8 mouse cellular contexts compared by ENCODE assay signal in the genomic region with DNA sequence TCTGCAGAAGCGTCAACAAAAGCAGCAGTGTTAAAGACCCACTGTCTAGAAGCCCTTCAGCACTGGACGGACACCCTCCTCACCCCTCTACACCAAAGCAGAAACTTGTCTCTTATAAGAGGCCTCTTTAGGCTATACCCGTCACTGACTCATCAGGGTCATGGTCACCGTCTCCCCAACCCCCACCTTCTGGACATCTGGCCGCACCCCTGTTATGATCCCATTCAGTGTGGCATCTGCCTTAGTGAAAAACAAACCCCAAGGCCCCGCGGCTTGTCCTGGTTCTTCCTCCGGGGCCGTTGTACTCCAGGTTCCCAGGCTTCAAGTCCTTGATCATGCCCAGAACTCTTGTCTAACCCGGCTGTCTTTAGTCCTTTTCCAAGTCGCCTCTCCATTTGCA. TPM values are rescaled to one million over a fixed set of nuclear protein-coding genes. Genes with fewer than 3 reads are reported as not detected.
DNase-seq lines count a peak whose midpoint lies in the region; ATAC-seq and TF ChIP-seq lines count a peak whose summit lies in the region.

No protein-coding gene starts in this region.

- H3K4me3 ChIP-seq in heart, embryonic 11.5 days (ENCODE audit: low read depth, low read length): peak overlapping the region; percentile 71
- H3K4me3 ChIP-seq in CH12.LX (replicated peaks in 1 of 3; ENCODE audit: low read depth in 2 of 3, low read length in 2 of 3, poor library complexity in 1 of 3): peak overlapping the region; percentile 47 to 76 (median 56)
- H3K4me3 ChIP-seq in forebrain, embryonic 11.5 days (ENCODE audit: low read depth, low read length): peak overlapping the region; percentile 87
- H3K4me3 ChIP-seq in liver, embryonic 14.5 days (ENCODE audit: insufficient read depth in 1 of 2, low read depth in 2 of 2, low read length in 2 of 2): peak overlapping the region; percentile 59 to 79

- 25% methylated on average over 11 of the region's 11 CpGs for WGBS in heart, embryonic 11.5 days (ENCODE audit: insufficient replicate concordance)
- 41% methylated on average over 11 of the region's 11 CpGs for WGBS in forebrain, embryonic 11.5 days
- WGBS in liver, embryonic 14.5 days (ENCODE audit: insufficient replicate concordance): 30% methylated on average over 11 of the region's 11 CpGs

- H3K9me3 ChIP-seq in heart, embryonic 11.5 days (replicated peaks; ENCODE audit: control insufficient read depth, low read length): no peaks in the 10 kb centered on the region
- no peaks in the 10 kb centered on the region for H3K9me3 ChIP-seq in CH12.LX (replicated peaks; ENCODE audit: low read length)
- no peaks in the 10 kb centered on the region for H3K9me3 ChIP-seq in forebrain, embryonic 11.5 days (ENCODE audit: control insufficient read depth, low read length)
- no peaks in the 10 kb centered on the region for H3K9me3 ChIP-seq in liver, embryonic 14.5 days (ENCODE audit: control insufficient read depth, low read length)

- H3K27ac ChIP-seq in heart, embryonic 11.5 days (ENCODE audit: low read depth, low read length): peak overlapping the region; percentile 81
- no peak overlapping the region for H3K27ac ChIP-seq in CH12.LX (ENCODE audit: insufficient read depth, low read depth)
- H3K27ac ChIP-seq in forebrain, embryonic 11.5 days (ENCODE audit: low read depth, low read length): no peak overlapping the region
- no peak overlapping the region for H3K27ac ChIP-seq in liver, embryonic 14.5 days

- H3K4me2 ChIP-seq in heart, embryonic 11.5 days: peak overlapping the region; percentile 77
- H3K4me2 ChIP-seq in CH12.LX (ENCODE audit: insufficient read depth, low read depth, poor library complexity, severe bottlenecking): peak overlapping the region; percentile 54
- peak overlapping the region; percentile 95 for H3K4me2 ChIP-seq in forebrain, embryonic 11.5 days (ENCODE audit: low read depth, low read length, severe bottlenecking)
- H3K4me2 ChIP-seq in liver, embryonic 14.5 days (ENCODE audit: low read depth): peak overlapping the region; percentile 68

- TF ChIP-seq RAD21 in CH12.LX (IDR thresholded peaks at IDR 0.05; ENCODE audit: low read depth, low read length): no peak

- in situ Hi-C loops in CH12.LX (cut with MboI; ENCODE audit: low pct_ligation_motif_present, low pct_unique_long_range_greater_than_20kb, low sequenced_read_pairs): no loop called here

- H3K4me1 ChIP-seq in heart, embryonic 11.5 days (ENCODE audit: control insufficient read depth, insufficient read depth, low read length): peaks cover 17% of the 10 kb centered on the region
- peaks cover 2 to 31% of the 10 kb centered on the region in 2 experiments for H3K4me1 ChIP-seq in CH12.LX (ENCODE audit: control insufficient read depth in 1 of 2, insufficient read depth in 2 of 2)
- H3K4me1 ChIP-seq in forebrain, embryonic 11.5 days (replicated peaks; ENCODE audit: control insufficient read depth, insufficient read depth, low read length): peaks cover 4% of the 10 kb centered on the region; the same call in 1 of the 2 replicates
- peaks cover 13 to 33% of the 10 kb centered on the region in 2 experiments for H3K4me1 ChIP-seq in liver, embryonic 14.5 days (replicated peaks; ENCODE audit: control insufficient read depth in 2 of 2, insufficient read depth in 2 of 2, low read length in 1 of 2)

- no peak for TF ChIP-seq CTCF in CH12.LX (conservative IDR thresholded peaks at IDR 0.05 in 1 of 2, IDR thresholded peaks at IDR 0.05 in 1 of 2; ENCODE audit: low read depth in 2 of 2, low read length in 2 of 2)
- no peak for TF ChIP-seq CTCF in liver, embryonic 14.5 days (IDR thresholded peaks at IDR 0.05; ENCODE audit: low read depth)

- 0 out of 2 replicates have a peak, but pooled peaks cover 2% of the 10 kb centered on the region for H3K36me3 ChIP-seq in heart, embryonic 11.5 days (ENCODE audit: control insufficient read depth, insufficient read depth, low read length)
- H3K36me3 ChIP-seq in CH12.LX (replicated peaks in 1 of 2; ENCODE audit: control insufficient read depth in 1 of 2, insufficient read depth in 1 of 2, low read length in 1 of 2): peaks cover 0 to 14% of the 10 kb centered on the region in 2 experiments
- H3K36me3 ChIP-seq in forebrain, embryonic 11.5 days (ENCODE audit: control insufficient read depth, insufficient read depth, low read length): no peaks in the 10 kb centered on the region; the same call in 1 of the 2 replicates
- no peaks in the 10 kb centered on the region for H3K36me3 ChIP-seq in liver, embryonic 14.5 days (replicated peaks; ENCODE audit: control insufficient read depth, insufficient read depth, low read depth)

- ATAC-seq in heart, embryonic 11.5 days (replicated peaks; ENCODE audit: insufficient number of reproducible peaks, low FRiP score, low TSS enrichment): no peak
- no peak for ATAC-seq in forebrain, embryonic 11.5 days (replicated peaks; ENCODE audit: low FRiP score)
- ATAC-seq in liver, embryonic 14.5 days (ENCODE audit: insufficient read depth): no peak
- ATAC-seq in activated CD4-positive, CD25-positive, alpha-beta regulatory T cell, adult 4 months: no peak

- dilution Hi-C loops in CH12.LX (cut with MboI; ENCODE audit: extremely low pct_ligation_motif_present, extremely low pct_unique_long_range_greater_than_20kb, low sequenced_read_pairs): no loop called here

- no peak for TF ChIP-seq POLR2A in CH12.LX (IDR thresholded peaks at IDR 0.05; ENCODE audit: low read depth, low read length)

- no peak for TF ChIP-seq EP300 in CH12.LX (IDR thresholded peaks at IDR 0.05; ENCODE audit: low read length)
- no peak for TF ChIP-seq EP300 in liver, embryonic 14.5 days (IDR thresholded peaks at IDR 0.05; ENCODE audit: low read depth)

- no peaks in the 10 kb centered on the region for H3K79me2 ChIP-seq in CH12.LX (replicated peaks; ENCODE audit: control insufficient read depth, extremely low read depth, insufficient read depth, poor library complexity, severe bottlenecking)

- H3K27me3 ChIP-seq in heart, embryonic 11.5 days (ENCODE audit: control insufficient read depth, insufficient read depth, low read length): no peaks in the 10 kb centered on the region
- H3K27me3 ChIP-seq in CH12.LX (replicated peaks): no peaks in the 10 kb centered on the region
- H3K27me3 ChIP-seq in forebrain, embryonic 11.5 days (ENCODE audit: control insufficient read depth, insufficient read depth, low read length): no peaks in the 10 kb centered on the region
- no peaks in the 10 kb centered on the region for H3K27me3 ChIP-seq in liver, embryonic 14.5 days (ENCODE audit: control insufficient read depth, insufficient read depth, low read length)

- peak overlapping the region; percentile 82 for H3K9ac ChIP-seq in heart, embryonic 11.5 days (ENCODE audit: low read depth, low read length)
- peak overlapping the region; percentile 36 for H3K9ac ChIP-seq in CH12.LX (ENCODE audit: insufficient read depth, low read depth)
- peak overlapping the region; percentile 54 for H3K9ac ChIP-seq in forebrain, embryonic 11.5 days (ENCODE audit: low read length)
- H3K9ac ChIP-seq in liver, embryonic 14.5 days (replicated peaks): peak overlapping the region; percentile 6; the same call in 1 of the 2 replicates

- no peak for DNase-seq in heart, adult 8-10 months (ENCODE audit: low spot score)
- no peak for DNase-seq in CH12.LX (ENCODE audit: extremely low read depth)
- no peak for DNase-seq in forebrain, embryonic 11.5 days (ENCODE audit: low spot score)
- no peak for DNase-seq in liver, embryonic 14.5 days (ENCODE audit: low read depth in 3 of 3, low spot score in 3 of 3)
- DNase-seq in right cerebral cortex, postnatal 4 days: no peak
- DNase-seq in ovary, postnatal 10 days (ENCODE audit: low spot score): no peak

TF ChIP-seq in CH12.LX, 34 proteins besides CTCF, POLR2A, EP300 and RAD21 (continues in another document):
- TF ChIP-seq ZKSCAN1 (IDR thresholded peaks at IDR 0.05; ENCODE audit: borderline replicate concordance, low read depth, low read length) (no peak), E2F4 (IDR thresholded peaks at IDR 0.05; ENCODE audit: insufficient replicate concordance, low read depth, low read length) (no peak), MAX (IDR thresholded peaks at IDR 0.05; ENCODE audit: low read length) (no peak)

RNA-seq across cellular contexts. Expression of gene Mapk9, which starts 0.6 kb away (rescaled TPM):
- 35.8 and 40.8 TPM in 2 replicates for polyA plus RNA-seq in heart, embryonic 11.5 days (2014; fragmentation: Nextera tagmentation; extraction: Ambion mirVana)
- total RNA-seq in heart, adult 8-10 months (2022): 10 to 100 TPM; 42.8 to 47.4 (median 43.5) TPM
- total RNA-seq in CH12.LX (2012; rRNA removed) (22.0 and 22.5 TPM in 2 replicates), CH12.LX (2014; rRNA removed) (29.3 and 35.3 TPM in 2 replicates)
- 31.7 and 36.8 TPM in 2 replicates for polyA plus RNA-seq in CH12.LX (2012; ENCODE audit: insufficient read length, low read depth)
- 41.4 and 42.9 TPM in 2 replicates for polyA plus RNA-seq in forebrain, embryonic 11.5 days (2014; fragmentation: Nextera tagmentation; extraction: Ambion mirVana)
- 8.1 and 11.9 TPM in 2 replicates for polyA plus RNA-seq in liver, embryonic 14.5 days (2012; rRNA removed)
- 18.5 and 20.2 TPM in 2 replicates for polyA plus RNA-seq in liver, embryonic 14.5 days (2014; fragmentation: Nextera tagmentation; extraction: Ambion mirVana)
- 10 to 100 TPM; 17.3 to 19.2 TPM for polyA plus RNA-seq in activated CD4-positive, CD25-positive, alpha-beta regulatory T cell, adult 4 months (2017; shearing (Covaris generic))

RNA-seq across cellular contexts. Expression of gene Gfpt2, which starts 52.0 kb away (rescaled TPM):
- 13.9 and 18.4 TPM in 2 replicates for polyA plus RNA-seq in heart, embryonic 11.5 days (2014; fragmentation: Nextera tagmentation; extraction: Ambion mirVana)
- total RNA-seq in heart, adult 8-10 months (2022): 10 to 100 TPM in 1 of 4 experiments, 1 to 10 TPM in 3; 6.6 to 12.9 (median 8.8) TPM
- total RNA-seq in CH12.LX (2012; rRNA removed) (0.04 TPM in 1 of 2 replicates, not detected in the other), CH12.LX (2014; rRNA removed) (not detected in 2 replicates)
- polyA plus RNA-seq in CH12.LX (2012; ENCODE audit: insufficient read length, low read depth): not detected in 2 replicates
- 11.2 and 14.1 TPM in 2 replicates for polyA plus RNA-seq in forebrain, embryonic 11.5 days (2014; fragmentation: Nextera tagmentation; extraction: Ambion mirVana)
- polyA plus RNA-seq in liver, embryonic 14.5 days (2012; rRNA removed): 0.39 TPM in 2 replicates
- polyA plus RNA-seq in liver, embryonic 14.5 days (2014; fragmentation: Nextera tagmentation; extraction: Ambion mirVana): 0.39 and 0.90 TPM in 2 replicates
- 1 to 10 TPM in 1 of 2 experiments, under 1 TPM in 1; 0.83 to 1.1 TPM for polyA plus RNA-seq in activated CD4-positive, CD25-positive, alpha-beta regulatory T cell, adult 4 months (2017; shearing (Covaris generic))

RNA-seq across cellular contexts. Expression of gene Rasgef1c, which starts 55.7 kb away (rescaled TPM):
- polyA plus RNA-seq in heart, embryonic 11.5 days (2014; fragmentation: Nextera tagmentation; extraction: Ambion mirVana): 0.13 and 0.45 TPM in 2 replicates
- under 1 TPM; 0.23 to 0.56 (median 0.44) TPM for total RNA-seq in heart, adult 8-10 months (2022)
- total RNA-seq in CH12.LX (2012; rRNA removed) (not detected in 2 replicates), CH12.LX (2014; rRNA removed) (not detected in 2 replicates)
- polyA plus RNA-seq in CH12.LX (2012; ENCODE audit: insufficient read length, low read depth): not detected in 2 replicates
- polyA plus RNA-seq in forebrain, embryonic 11.5 days (2014; fragmentation: Nextera tagmentation; extraction: Ambion mirVana): 1.2 and 1.6 TPM in 2 replicates
- 0.04 TPM in 1 of 2 replicates, not detected in the other for polyA plus RNA-seq in liver, embryonic 14.5 days (2012; rRNA removed)
- not detected in 2 replicates for polyA plus RNA-seq in liver, embryonic 14.5 days (2014; fragmentation: Nextera tagmentation; extraction: Ambion mirVana)
- under 1 TPM in 1 of 2 experiments, not detected in 1; 0.50 TPM for polyA plus RNA-seq in activated CD4-positive, CD25-positive, alpha-beta regulatory T cell, adult 4 months (2017; shearing (Covaris generic))

Comparison
In these comparisons a context has a peak if more than half of its experiments do, and no peak if none do; other contexts are left out.
1. H3K9ac ChIP-seq: peak in every context shown above with its lines; median percentile 82 in heart, embryonic 11.5 days; 54 in forebrain, embryonic 11.5 days; 36 in CH12.LX; 6 in liver, embryonic 14.5 days.